Mouse (Mus musculus) c-Kit-positive CD71-positive TER-119-positive erythroid progenitor cells, embryonic 14.5 days (primary cell): Measurements from ENCODE around the gene D430041D05Rik.

Experiments used
- DNase-seq: peaks from one replicate; pipeline ENCODE4 v3.0.0-alpha.2; 2013; ENCODE audit warnings: low spot score

The D430041D05Rik gene

GRCm38 (mm10) chr2:104192401-104193141 lies 218.2 kb downstream of the D430041D05Rik start:
- no peak for DNase-seq

GRCm38 (mm10) chr2:104191723-104192122 lies 219.1 kb downstream of the D430041D05Rik start:
- DNase-seq, result no peak

GRCm38 (mm10) chr2:104188859-104189258 lies 222.0 kb downstream of the D430041D05Rik start:
- no peak for DNase-seq

GRCm38 (mm10) chr2:104187073-104187472 lies 223.7 kb downstream of the D430041D05Rik start:
- no peak for DNase-seq

- no peak for DNase-seq
Observed at GRCm38 (mm10) chr2:104185616-104186015, 225.2 kb downstream of the D430041D05Rik start.

- no peak for DNase-seq
Observed at GRCm38 (mm10) chr2:104184296-104184695, 226.5 kb downstream of the D430041D05Rik start.

- no peak for DNase-seq
Observed at GRCm38 (mm10) chr2:104183246-104183845, 227.5 kb downstream of the D430041D05Rik start.

GRCm38 (mm10) chr2:104179636-104180035 lies 231.2 kb downstream of the D430041D05Rik start:
- DNase-seq, result no peak

- no peak for DNase-seq
Observed at GRCm38 (mm10) chr2:104178251-104178650, 232.6 kb downstream of the D430041D05Rik start.

- DNase-seq, result no peak
Observed at GRCm38 (mm10) chr2:104176979-104177704, 233.7 kb downstream of the D430041D05Rik start.

GRCm38 (mm10) chr2:104176166-104176978 lies 234.4 kb downstream of the D430041D05Rik start:
- DNase-seq, result no peak

- DNase-seq, result no peak
Observed at GRCm38 (mm10) chr2:104175476-104176165, 235.2 kb downstream of the D430041D05Rik start.

- DNase-seq, result no peak
Observed at GRCm38 (mm10) chr2:104173431-104173830, 237.4 kb downstream of the D430041D05Rik start.

- no peak for DNase-seq
Observed at GRCm38 (mm10) chr2:104172695-104173348, 238.0 kb downstream of the D430041D05Rik start.

- DNase-seq, result no peak
Observed at GRCm38 (mm10) chr2:104168186-104168896, 242.5 kb downstream of the D430041D05Rik start.

GRCm38 (mm10) chr2:104167765-104168164 lies 243.0 kb downstream of the D430041D05Rik start:
- DNase-seq, result no peak

GRCm38 (mm10) chr2:104165631-104166030 lies 245.2 kb downstream of the D430041D05Rik start:
- DNase-seq, result no peak

- no peak for DNase-seq
Observed at GRCm38 (mm10) chr2:104163978-104164487, 246.8 kb downstream of the D430041D05Rik start.

- no peak for DNase-seq
Observed at GRCm38 (mm10) chr2:104163418-104163817, 247.4 kb downstream of the D430041D05Rik start.

- no peak for DNase-seq
Observed at GRCm38 (mm10) chr2:104157831-104158230, 253.0 kb downstream of the D430041D05Rik start.
